Mouse (Mus musculus) liver, embryonic 15.5 days (tissue): Measurements from ENCODE around the gene Gm27027. TPM values are rescaled to one million over a fixed set of nuclear protein-coding genes. Genes with fewer than 3 reads are reported as not detected.

ENCODE experiments used
- ATAC-seq: fragments of 200-750 bp; cut with Nextera tagmentation; 2 replicates; pipeline ENCODE4 v1.8.0; 2017; ENCODE audit warnings: moderate number of reproducible peaks, mild to moderate bottlenecking, moderate library complexity; ENCODE audit not compliant: insufficient read depth
- H3K27ac ChIP-seq: fragments of 300-500 bp; sonication (generic); replicated peaks from 2 replicates; pipeline ENCODE4 v1.5.1; 2015; ENCODE audit warnings: mild to moderate bottlenecking, inconsistent platforms
- H3K27me3 ChIP-seq: fragments of 300-500 bp; sonication (generic); 2 replicates; pipeline ENCODE4 v1.6.1; 2015; ENCODE audit warnings: mild to moderate bottlenecking, inconsistent platforms
- H3K36me3 ChIP-seq: fragments of 300-500 bp; sonication (generic); replicated peaks from 2 replicates; pipeline ENCODE4 v1.6.1; 2015; ENCODE audit warnings: moderate library complexity, mild to moderate bottlenecking, inconsistent platforms
- H3K4me1 ChIP-seq: fragments of 300-500 bp; sonication (generic); replicated peaks from 2 replicates; pipeline ENCODE4 v1.6.1; 2015; ENCODE audit warnings: inconsistent platforms
- H3K4me2 ChIP-seq: fragments of 300-500 bp; sonication (generic); 2 replicates; pipeline ENCODE4 v1.6.1; 2015; ENCODE audit warnings: moderate library complexity, mild to moderate bottlenecking, inconsistent platforms
- H3K4me3 ChIP-seq: fragments of 300-500 bp; sonication (generic); replicated peaks from 2 replicates; pipeline ENCODE4 v1.5.1; 2015; ENCODE audit warnings: mild to moderate bottlenecking, inconsistent platforms
- H3K9ac ChIP-seq: fragments of 300-500 bp; sonication (generic); 2 replicates; pipeline ENCODE4 v1.6.1; 2015; ENCODE audit warnings: moderate library complexity, mild to moderate bottlenecking, inconsistent platforms
- H3K9me3 ChIP-seq: fragments of 300-500 bp; sonication (generic); replicated peaks from 2 replicates; pipeline ENCODE4 v1.6.1; 2016; ENCODE audit warnings: inconsistent platforms
- WGBS: fragments of 180-500 bp; shearing (Covaris S2); methylation state at CpG from one replicate; pipeline ENCODE4 v1.1.7; 2015; ENCODE audit warnings: mixed read lengths; ENCODE audit not compliant: insufficient replicate concordance; 5-methylcytosine and 5-hydroxymethylcytosine counted together
- polyA plus RNA-seq: library from polyadenylated mRNA; unstranded; fragments of >200 nt; fragmentation: Nextera tagmentation; extraction: Ambion mirVana; gene quantifications from 2 replicates; pipeline ENCODE4 v1.2.1, GENCODE M21; 2015

Gm27027 gene
- not detected in 2 replicates for polyA plus RNA-seq

DNA sequence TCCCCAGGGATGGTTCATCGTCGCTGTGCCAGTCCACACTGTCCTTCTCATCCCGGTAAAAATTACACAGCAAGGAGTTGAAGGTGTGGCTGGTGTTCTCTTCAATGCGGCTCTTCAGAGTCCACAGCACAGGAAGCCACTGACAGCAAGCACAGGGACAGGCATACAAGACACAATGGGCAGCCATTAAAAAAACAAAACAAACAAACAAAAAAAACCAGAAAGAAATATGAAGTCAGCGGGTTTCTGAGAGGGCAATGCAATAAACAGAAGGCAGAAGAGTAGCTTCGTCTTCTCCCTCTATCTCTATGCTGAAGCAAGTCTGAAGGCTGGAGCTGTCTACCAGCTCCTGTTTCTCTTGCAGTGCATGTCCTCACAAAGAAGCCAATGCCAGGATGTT is at the start of gene Gm27027:
Gm27027 (minus strand) TSS at position 101 of the 400 bp plus-strand sequence.
- H3K9ac ChIP-seq, result no peak within 1 kb of the TSS
- H3K27me3 ChIP-seq, result no peaks in the 10 kb centered on the region
- no peaks in the 10 kb centered on the region for H3K4me1 ChIP-seq
- H3K36me3 ChIP-seq, result peaks cover 84% of the 10 kb centered on the region
- 78% methylated on average over 6 of the region's 6 CpGs for WGBS
- H3K4me2 ChIP-seq, result no peak within 1 kb of the TSS
- no peak within 1 kb of the TSS for H3K27ac ChIP-seq
- ATAC-seq, result no peak
- no peaks in the 10 kb centered on the region for H3K9me3 ChIP-seq
- no peak within 1 kb of the TSS for H3K4me3 ChIP-seq

GRCm38 (mm10) chr2:94045411-94046090 is 49.4 kb upstream of the Gm27027 start:
- Histone ChIP-seq H3K4me3 (no peak overlapping the region), H3K4me2 (no peak overlapping the region), H3K9me3 (no peaks in the 10 kb centered on the region), H3K4me1 (no peaks in the 10 kb centered on the region; the same call in 1 of the 2 replicates), H3K9ac (no peak overlapping the region), H3K27me3 (no peaks in the 10 kb centered on the region), H3K36me3 (peaks cover 5% of the 10 kb centered on the region; the same call in 1 of the 2 replicates), H3K27ac (no peak overlapping the region)
- ATAC-seq, result no peak
- WGBS, result 64% methylated on average over 6 of the region's 6 CpGs

GRCm38 (mm10) chr2:94044174-94044573 is 48.0 kb upstream of the Gm27027 start:
- no peak for ATAC-seq

DNA sequence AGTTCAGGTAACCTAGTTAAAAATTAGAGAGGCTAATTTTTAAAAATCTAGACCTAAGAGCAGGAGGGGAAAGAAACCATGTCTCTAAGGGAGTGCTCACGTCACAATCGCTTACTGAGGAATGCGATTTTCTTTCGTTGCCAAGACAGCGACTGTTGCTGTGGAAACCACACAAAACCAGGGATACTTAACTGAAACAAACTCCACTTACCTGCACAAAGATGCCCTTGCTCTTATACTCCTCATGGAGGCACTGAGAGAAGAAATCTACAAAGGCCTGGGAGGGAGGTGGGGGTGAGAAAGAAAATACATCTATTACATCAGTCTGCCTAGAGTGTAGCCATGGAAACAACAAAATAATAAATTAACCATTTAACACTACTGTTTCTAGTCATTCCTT is 47.5 kb upstream of the Gm27027 start:
- no peaks in the 10 kb centered on the region for H3K27me3 ChIP-seq
- H3K4me3 ChIP-seq, result no peak overlapping the region
- H3K27ac ChIP-seq, result no peak overlapping the region
- no peak overlapping the region for H3K4me2 ChIP-seq
- 77% methylated on average over 5 of the region's 5 CpGs for WGBS
- no peak overlapping the region for H3K9ac ChIP-seq
- no peaks in the 10 kb centered on the region; the same call in 1 of the 2 replicates for H3K4me1 ChIP-seq
- no peaks in the 10 kb centered on the region for H3K9me3 ChIP-seq
- ATAC-seq, result no peak
- peaks cover 5% of the 10 kb centered on the region; the same call in 1 of the 2 replicates for H3K36me3 ChIP-seq

More at GRCm38 (mm10) chr2:94044174-94044573, 48.0 kb upstream of the Gm27027 start:
- Histone ChIP-seq H3K4me2 (no peak overlapping the region), H3K36me3 (peaks cover 5% of the 10 kb centered on the region; the same call in 1 of the 2 replicates), H3K27ac (no peak overlapping the region), H3K27me3 (no peaks in the 10 kb centered on the region), H3K9ac (no peak overlapping the region), H3K9me3 (no peaks in the 10 kb centered on the region), H3K4me3 (no peak overlapping the region), H3K4me1 (no peaks in the 10 kb centered on the region; the same call in 1 of the 2 replicates)
- WGBS, result 65% methylated on average over 2 of the region's 2 CpGs

- 82% methylated on average over 3 of the region's 3 CpGs for WGBS
Measured at GRCm38 (mm10) chr2:94042461-94042860, 46.3 kb upstream of the Gm27027 start.

GRCm38 (mm10) chr2:94040391-94041125 is 44.4 kb upstream of the Gm27027 start:
- Histone ChIP-seq H3K9ac (no peak overlapping the region), H3K9me3 (no peaks in the 10 kb centered on the region), H3K4me1 (no peaks in the 10 kb centered on the region; the same call in 1 of the 2 replicates), H3K36me3 (peaks cover 5% of the 10 kb centered on the region; the same call in 1 of the 2 replicates), H3K27ac (no peak overlapping the region), H3K27me3 (no peaks in the 10 kb centered on the region), H3K4me2 (no peak overlapping the region), H3K4me3 (no peak overlapping the region)
- WGBS, result 67% methylated on average over 5 of the region's 5 CpGs
- ATAC-seq, result no peak

More at GRCm38 (mm10) chr2:94042461-94042860, 46.3 kb upstream of the Gm27027 start:
- H3K27me3 ChIP-seq, result no peaks in the 10 kb centered on the region
- no peaks in the 10 kb centered on the region; the same call in 1 of the 2 replicates for H3K4me1 ChIP-seq
- ATAC-seq, result no peak
- peaks cover 5% of the 10 kb centered on the region; the same call in 1 of the 2 replicates for H3K36me3 ChIP-seq
- H3K4me2 ChIP-seq, result no peak overlapping the region
- H3K4me3 ChIP-seq, result no peak overlapping the region
- no peak overlapping the region for H3K27ac ChIP-seq
- no peak overlapping the region for H3K9ac ChIP-seq
- no peaks in the 10 kb centered on the region for H3K9me3 ChIP-seq

GRCm38 (mm10) chr2:94035428-94036331 is 39.5 kb upstream of the Gm27027 start:
- no peak for ATAC-seq
- WGBS, result 60% methylated on average over 9 of the region's 9 CpGs

GRCm38 (mm10) chr2:94030602-94031001 is 34.4 kb upstream of the Gm27027 start:
- H3K27ac ChIP-seq, result no peak overlapping the region
- ATAC-seq, result no peak

More at GRCm38 (mm10) chr2:94035428-94036331, 39.5 kb upstream of the Gm27027 start:
- Histone ChIP-seq H3K9me3 (no peaks in the 10 kb centered on the region), H3K4me1 (no peaks in the 10 kb centered on the region), H3K36me3 (no peaks in the 10 kb centered on the region; the same call in 1 of the 2 replicates), H3K27me3 (no peaks in the 10 kb centered on the region), H3K9ac (no peak overlapping the region), H3K4me3 (no peak overlapping the region), H3K27ac (no peak overlapping the region), H3K4me2 (no peak overlapping the region)

GRCm38 (mm10) chr2:94024637-94025036 is 28.5 kb upstream of the Gm27027 start:
- 31% methylated on average over 6 of the region's 6 CpGs for WGBS
- no peak for ATAC-seq
- H3K27me3 ChIP-seq, result no peaks in the 10 kb centered on the region
- H3K9me3 ChIP-seq, result no peaks in the 10 kb centered on the region
- H3K4me2 ChIP-seq, result no peak overlapping the region
- no peaks in the 10 kb centered on the region for H3K4me1 ChIP-seq
- no peak overlapping the region for H3K9ac ChIP-seq
- H3K27ac ChIP-seq, result no peak overlapping the region
- no peaks in the 10 kb centered on the region for H3K36me3 ChIP-seq
- H3K4me3 ChIP-seq, result no peak overlapping the region

More at GRCm38 (mm10) chr2:94030602-94031001, 34.4 kb upstream of the Gm27027 start:
- no peak overlapping the region for H3K4me2 ChIP-seq
- H3K27me3 ChIP-seq, result no peaks in the 10 kb centered on the region
- H3K4me3 ChIP-seq, result no peak overlapping the region
- H3K36me3 ChIP-seq, result no peaks in the 10 kb centered on the region; the same call in 1 of the 2 replicates
- no peak overlapping the region for H3K9ac ChIP-seq
- H3K4me1 ChIP-seq, result no peaks in the 10 kb centered on the region
- no peaks in the 10 kb centered on the region for H3K9me3 ChIP-seq

GRCm38 (mm10) chr2:94010335-94011291 is 14.5 kb upstream of the Gm27027 start, which contains the start of gene Alkbh3:
Alkbh3 (minus strand) TSS chr2:94010807.
- Histone ChIP-seq H3K4me3 (peak within 1 kb of the TSS; percentile 75), H3K9me3 (no peaks in the 10 kb centered on the region), H3K4me1 (peaks cover 14% of the 10 kb centered on the region), H3K27ac (peak within 1 kb of the TSS; percentile 20; the same call in 1 of the 2 replicates), H3K27me3 (no peaks in the 10 kb centered on the region), H3K9ac (peak within 1 kb of the TSS; percentile 73), H3K36me3 (peaks cover 26% of the 10 kb centered on the region), H3K4me2 (peak within 1 kb of the TSS; percentile 73)
- ATAC-seq, result peak; percentile 98
- 6% methylated on average over 47 of the region's 47 CpGs for WGBS
